Mouse (Mus musculus): Measurements from ENCODE around the gene Klhdc8a. TPM values are rescaled to one million over a fixed set of nuclear protein-coding genes. Genes with fewer than 3 reads are reported as not detected.

Gene Klhdc8a
- polyA plus RNA-seq, 1 experiment from 2014 or later, result 0.05 TPM

DNA sequence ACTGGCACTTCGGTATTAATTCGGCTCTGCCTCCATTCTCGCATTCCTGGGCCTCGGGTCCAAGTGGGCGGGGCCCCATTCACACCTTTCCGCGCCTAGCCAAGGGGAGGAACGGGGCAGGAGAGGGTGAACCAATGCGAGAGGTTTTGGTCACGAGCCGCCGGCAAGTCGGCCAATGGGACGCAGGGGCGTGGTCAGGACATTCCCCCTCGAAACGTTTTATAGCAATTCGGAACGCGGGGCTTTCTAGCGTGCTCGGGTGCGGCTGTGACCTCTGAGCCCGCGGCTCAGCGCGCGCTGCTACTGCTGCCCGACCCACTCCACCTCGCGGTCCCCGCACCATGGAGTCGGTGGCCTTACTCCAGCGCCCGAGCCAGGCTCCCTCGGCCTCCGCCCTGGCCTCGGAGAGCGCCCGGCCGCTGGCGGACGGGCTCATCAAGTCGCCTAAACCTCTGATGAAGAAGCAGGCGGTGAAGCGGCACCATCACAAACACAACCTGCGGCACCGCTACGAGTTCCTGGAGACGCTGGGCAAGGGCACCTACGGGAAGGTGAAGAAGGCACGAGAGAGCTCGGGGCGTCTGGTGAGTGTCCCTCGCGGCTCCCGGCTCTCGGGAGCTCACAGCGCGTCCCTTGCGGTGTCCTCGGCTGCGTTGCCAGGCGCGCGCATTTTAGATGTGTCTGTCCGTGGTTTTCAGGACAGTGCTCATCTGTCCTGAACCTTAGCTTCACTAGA is 17.6 kb downstream of the Klhdc8a start, which contains the start of gene Nuak2:
Nuak2 (plus strand) TSS at position 238 of the 736 bp plus-strand sequence.
- WGBS, result 1% methylated on average over 67 of the region's 67 CpGs
- H3K27me3 ChIP-seq (replicated peaks; ENCODE audit: control insufficient read depth, insufficient read depth, low read length), result peaks cover 27% of the 10 kb centered on the region

DNA sequence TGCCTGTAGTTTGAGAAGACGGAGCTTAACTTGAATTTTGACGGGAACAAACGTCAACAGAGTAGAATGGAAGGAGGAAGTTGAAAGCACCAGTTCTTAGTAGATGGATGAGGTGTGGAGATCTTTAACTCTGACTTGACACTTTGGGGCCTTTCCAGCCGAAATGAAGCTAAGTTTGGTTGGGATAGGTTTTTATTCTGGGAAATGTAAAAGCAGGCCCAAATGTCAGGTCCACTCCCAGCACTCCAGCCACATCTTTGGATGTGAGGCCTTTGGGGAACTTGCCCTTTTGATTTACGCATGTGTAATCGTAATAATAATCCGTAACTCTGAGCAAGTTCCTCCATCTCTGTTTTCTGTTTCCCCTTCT is 18.2 kb downstream of the Klhdc8a start:
- no peaks in the 10 kb centered on the region for H3K36me3 ChIP-seq (ENCODE audit: control insufficient read depth, insufficient read depth, low read length)
- WGBS, result 32% methylated on average over 7 of the region's 7 CpGs
- no peak overlapping the region for H3K27ac ChIP-seq (ENCODE audit: low read depth, low read length)
- no peak for ATAC-seq (replicated peaks; ENCODE audit: low FRiP score)
- peaks cover 27% of the 10 kb centered on the region for H3K27me3 ChIP-seq (replicated peaks; ENCODE audit: control insufficient read depth, insufficient read depth, low read length)
- peak overlapping the region; percentile 60 for H3K4me3 ChIP-seq (ENCODE audit: low read depth, low read length)
- H3K9ac ChIP-seq (ENCODE audit: low read depth, low read length), result peak overlapping the region; percentile 3; the same call in 1 of the 2 replicates
- peak overlapping the region; percentile 90 for H3K4me2 ChIP-seq
- no peak for DNase-seq (ENCODE audit: low spot score)
- no peaks in the 10 kb centered on the region for H3K9me3 ChIP-seq (ENCODE audit: control insufficient read depth, low read length)
- peaks cover 8% of the 10 kb centered on the region for H3K4me1 ChIP-seq (replicated peaks; ENCODE audit: control insufficient read depth, insufficient read depth, low read length)

More for the DNA sequence above, 17.6 kb downstream of the Klhdc8a start, which contains the start of gene Nuak2:
- H3K9me3 ChIP-seq (ENCODE audit: control insufficient read depth, low read length), result no peaks in the 10 kb centered on the region
- H3K9ac ChIP-seq (ENCODE audit: low read depth, low read length), result peak within 1 kb of the TSS; percentile 3; the same call in 1 of the 2 replicates
- peak; percentile 87 for ATAC-seq (replicated peaks; ENCODE audit: low FRiP score)
- peak; percentile 81 for DNase-seq (ENCODE audit: low spot score)
- no peak within 1 kb of the TSS for H3K27ac ChIP-seq (ENCODE audit: low read depth, low read length)
- peaks cover 8% of the 10 kb centered on the region for H3K4me1 ChIP-seq (replicated peaks; ENCODE audit: control insufficient read depth, insufficient read depth, low read length)
- peak within 1 kb of the TSS; percentile 90 for H3K4me2 ChIP-seq
- H3K36me3 ChIP-seq (ENCODE audit: control insufficient read depth, insufficient read depth, low read length), result no peaks in the 10 kb centered on the region
- peak within 1 kb of the TSS; percentile 60 for H3K4me3 ChIP-seq (ENCODE audit: low read depth, low read length)

DNA sequence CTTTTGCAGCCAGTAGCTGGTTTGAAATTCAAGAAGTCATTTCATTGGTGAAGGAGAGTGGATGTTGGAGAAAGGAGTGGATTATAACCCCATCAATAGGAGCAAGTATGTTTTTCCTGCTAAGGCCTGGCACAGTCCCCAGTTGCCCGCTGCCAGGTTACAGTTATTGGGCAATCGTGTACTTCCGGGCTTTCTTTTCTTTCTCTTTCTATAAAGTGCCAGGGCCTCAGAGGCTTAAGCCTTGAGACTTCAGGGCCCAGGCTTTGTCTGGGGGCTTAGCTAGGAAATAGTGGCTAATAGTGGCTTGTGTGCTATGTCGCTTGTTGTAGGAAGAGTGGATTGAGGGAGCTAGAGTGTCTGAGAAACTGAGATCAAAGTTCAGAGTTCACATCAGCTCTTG is 19.0 kb downstream of the Klhdc8a start:
- peak overlapping the region; percentile 90 for H3K4me2 ChIP-seq
- whole genome bisulfite sequencing, result 81% methylated on average over 4 of the region's 4 CpGs
- no peak for DNase-seq (ENCODE audit: low spot score)
- no peak overlapping the region for H3K27ac ChIP-seq (ENCODE audit: low read depth, low read length)
- H3K9ac ChIP-seq (ENCODE audit: low read depth, low read length), result no peak overlapping the region
- no peak for ATAC-seq (replicated peaks; ENCODE audit: low FRiP score)
- H3K36me3 ChIP-seq (ENCODE audit: control insufficient read depth, insufficient read depth, low read length), result no peaks in the 10 kb centered on the region
- H3K27me3 ChIP-seq (replicated peaks; ENCODE audit: control insufficient read depth, insufficient read depth, low read length), result peaks cover 27% of the 10 kb centered on the region
- H3K9me3 ChIP-seq (ENCODE audit: control insufficient read depth, low read length), result no peaks in the 10 kb centered on the region
- H3K4me3 ChIP-seq (ENCODE audit: low read depth, low read length), result no peak overlapping the region
- peaks cover 3% of the 10 kb centered on the region; the same call in 1 of the 2 replicates for H3K4me1 ChIP-seq (replicated peaks; ENCODE audit: control insufficient read depth, insufficient read depth, low read length)

DNA sequence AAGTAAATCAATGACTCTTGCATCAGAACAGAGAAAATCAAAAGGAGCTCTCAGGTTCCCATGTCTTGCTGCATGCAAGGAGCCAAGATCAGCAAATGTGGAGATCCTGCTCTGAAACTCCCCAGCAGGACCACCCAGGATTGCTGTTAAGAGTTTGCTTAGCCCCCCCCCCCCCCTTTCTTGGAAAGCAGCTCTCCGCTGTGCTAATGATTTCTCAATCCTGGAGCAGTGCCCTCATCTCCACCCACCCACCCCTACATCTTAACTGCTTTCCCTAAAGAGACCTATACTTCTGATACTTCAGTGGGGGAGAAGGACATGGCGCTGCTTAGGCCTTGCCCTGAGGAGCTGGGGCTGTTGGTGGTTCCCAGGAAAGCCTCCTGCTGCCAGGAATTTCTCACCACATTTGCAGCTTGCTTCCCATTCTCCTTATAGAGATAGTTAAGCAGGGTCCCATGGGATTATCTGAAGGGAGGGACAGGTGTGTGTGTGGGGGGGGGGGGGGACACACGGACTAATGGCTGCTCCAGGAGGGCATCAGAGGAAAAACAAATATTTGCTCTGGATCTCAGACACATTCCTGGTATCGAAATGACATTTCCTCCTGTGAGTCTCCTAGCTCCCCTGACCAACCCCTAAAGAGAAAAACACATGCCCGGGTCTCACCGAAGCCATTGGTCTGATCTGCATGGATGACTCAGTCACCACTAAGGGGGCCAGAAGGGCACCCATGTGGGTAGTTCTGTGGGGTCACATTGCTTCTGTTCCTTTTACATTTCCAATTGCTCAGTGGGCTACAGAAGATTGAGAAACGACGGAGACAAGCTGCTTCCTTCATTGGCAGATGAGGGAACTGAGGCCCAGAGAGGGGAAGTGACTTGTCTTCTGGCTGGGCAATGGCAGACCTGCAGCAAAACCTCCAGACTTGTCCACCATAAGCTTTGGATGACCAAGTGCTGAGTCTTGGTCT is 19.8 kb downstream of the Klhdc8a start:
- no peak overlapping the region for H3K4me3 ChIP-seq (ENCODE audit: low read depth, low read length)
- WGBS, result 39% methylated on average over 8 of the region's 8 CpGs
- H3K9ac ChIP-seq (ENCODE audit: low read depth, low read length), result no peak overlapping the region
- peaks cover 3% of the 10 kb centered on the region; the same call in 1 of the 2 replicates for H3K4me1 ChIP-seq (replicated peaks; ENCODE audit: control insufficient read depth, insufficient read depth, low read length)
- peak overlapping the region; percentile 90; the same call in 1 of the 2 replicates for H3K4me2 ChIP-seq
- no peaks in the 10 kb centered on the region for H3K9me3 ChIP-seq (ENCODE audit: control insufficient read depth, low read length)
- ATAC-seq (replicated peaks; ENCODE audit: low FRiP score) (no peak), DNase-seq (ENCODE audit: low spot score) (no peak)
- H3K27me3 ChIP-seq (replicated peaks; ENCODE audit: control insufficient read depth, insufficient read depth, low read length), result peaks cover 27% of the 10 kb centered on the region
- H3K27ac ChIP-seq (ENCODE audit: low read depth, low read length), result no peak overlapping the region
- H3K36me3 ChIP-seq (ENCODE audit: control insufficient read depth, insufficient read depth, low read length), result no peaks in the 10 kb centered on the region

DNA sequence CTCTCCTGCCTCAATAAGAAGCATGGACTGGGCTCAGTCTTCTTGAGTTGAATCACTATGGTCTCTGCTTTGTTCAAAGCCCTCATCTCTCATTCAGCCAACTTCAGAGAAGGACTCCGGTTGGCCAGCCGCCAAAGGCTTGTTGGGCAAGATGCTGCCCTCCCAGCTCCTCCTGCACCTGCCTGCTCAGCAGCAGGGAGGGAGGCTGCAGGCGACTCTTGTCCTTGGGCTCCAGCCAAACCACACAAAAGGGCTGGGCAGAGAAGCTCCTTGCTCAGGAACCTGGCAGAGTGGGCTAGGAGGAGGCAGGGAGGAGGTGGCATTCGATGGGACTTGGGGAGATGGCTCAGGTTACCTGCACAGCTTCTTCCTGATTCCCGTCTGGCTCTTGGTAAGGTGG is 20.8 kb downstream of the Klhdc8a start:
- Histone ChIP-seq H3K36me3 (ENCODE audit: control insufficient read depth, insufficient read depth, low read length) (no peaks in the 10 kb centered on the region), H3K4me2 (no peak overlapping the region), H3K9me3 (ENCODE audit: control insufficient read depth, low read length) (no peaks in the 10 kb centered on the region), H3K9ac (ENCODE audit: low read depth, low read length) (no peak overlapping the region), H3K4me1 (replicated peaks; ENCODE audit: control insufficient read depth, insufficient read depth, low read length) (peaks cover 3% of the 10 kb centered on the region; the same call in 1 of the 2 replicates), H3K27ac (ENCODE audit: low read depth, low read length) (no peak overlapping the region), H3K4me3 (ENCODE audit: low read depth, low read length) (no peak overlapping the region), H3K27me3 (replicated peaks; ENCODE audit: control insufficient read depth, insufficient read depth, low read length) (peaks cover 27% of the 10 kb centered on the region)
- DNase-seq (ENCODE audit: low spot score) (no peak), ATAC-seq (replicated peaks; ENCODE audit: low FRiP score) (no peak)
- WGBS, result 68% methylated on average over 5 of the region's 5 CpGs

DNA sequence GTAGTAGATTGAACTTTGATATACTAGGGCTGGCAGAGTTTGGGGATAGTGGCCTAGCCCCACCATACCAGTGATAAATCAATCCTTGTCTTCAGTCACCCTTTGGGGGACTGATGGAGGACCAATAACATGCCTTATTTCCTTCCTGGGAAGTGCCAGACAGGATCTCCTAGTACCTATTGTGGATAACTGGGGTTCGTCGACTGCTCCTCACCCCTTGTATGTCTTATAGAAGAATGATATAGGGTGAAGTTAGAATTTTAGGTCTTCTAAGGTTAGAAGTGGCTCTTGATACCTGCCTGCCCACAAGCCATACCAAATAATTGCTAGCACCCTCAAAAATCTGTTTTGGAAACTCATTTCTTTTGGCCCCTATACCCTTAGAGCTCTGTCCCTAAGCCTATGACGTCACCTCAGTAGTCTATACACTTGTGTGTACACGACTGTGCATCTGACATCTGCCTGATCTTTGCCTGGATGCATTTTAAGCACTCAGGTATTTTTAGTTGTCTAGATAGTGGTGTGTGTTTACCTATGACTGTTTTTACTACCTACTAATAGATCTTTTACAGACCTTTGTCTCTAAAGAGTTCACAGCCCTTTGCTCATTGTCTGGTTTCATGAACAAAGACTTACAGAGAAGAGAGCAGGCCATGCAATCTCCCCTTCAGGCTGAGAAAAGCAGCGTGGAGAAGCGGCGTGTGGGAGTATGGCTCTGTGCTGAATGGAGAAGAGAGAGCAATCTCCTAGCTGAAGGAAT is 23.6 kb downstream of the Klhdc8a start:
- peaks cover 8% of the 10 kb centered on the region for H3K27me3 ChIP-seq (replicated peaks; ENCODE audit: control insufficient read depth, insufficient read depth, low read length)
- WGBS, result 73% methylated on average over 7 of the region's 7 CpGs
- peaks cover 3% of the 10 kb centered on the region; the same call in 1 of the 2 replicates for H3K4me1 ChIP-seq (replicated peaks; ENCODE audit: control insufficient read depth, insufficient read depth, low read length)
- H3K36me3 ChIP-seq (ENCODE audit: control insufficient read depth, insufficient read depth, low read length), result no peaks in the 10 kb centered on the region
- no peak overlapping the region for H3K4me2 ChIP-seq
- DNase-seq (ENCODE audit: low spot score) (no peak), ATAC-seq (replicated peaks; ENCODE audit: low FRiP score) (no peak)
- no peaks in the 10 kb centered on the region for H3K9me3 ChIP-seq (ENCODE audit: control insufficient read depth, low read length)
- H3K27ac ChIP-seq (ENCODE audit: low read depth, low read length), result no peak overlapping the region
- no peak overlapping the region for H3K9ac ChIP-seq (ENCODE audit: low read depth, low read length)
- H3K4me3 ChIP-seq (ENCODE audit: low read depth, low read length), result no peak overlapping the region

DNA sequence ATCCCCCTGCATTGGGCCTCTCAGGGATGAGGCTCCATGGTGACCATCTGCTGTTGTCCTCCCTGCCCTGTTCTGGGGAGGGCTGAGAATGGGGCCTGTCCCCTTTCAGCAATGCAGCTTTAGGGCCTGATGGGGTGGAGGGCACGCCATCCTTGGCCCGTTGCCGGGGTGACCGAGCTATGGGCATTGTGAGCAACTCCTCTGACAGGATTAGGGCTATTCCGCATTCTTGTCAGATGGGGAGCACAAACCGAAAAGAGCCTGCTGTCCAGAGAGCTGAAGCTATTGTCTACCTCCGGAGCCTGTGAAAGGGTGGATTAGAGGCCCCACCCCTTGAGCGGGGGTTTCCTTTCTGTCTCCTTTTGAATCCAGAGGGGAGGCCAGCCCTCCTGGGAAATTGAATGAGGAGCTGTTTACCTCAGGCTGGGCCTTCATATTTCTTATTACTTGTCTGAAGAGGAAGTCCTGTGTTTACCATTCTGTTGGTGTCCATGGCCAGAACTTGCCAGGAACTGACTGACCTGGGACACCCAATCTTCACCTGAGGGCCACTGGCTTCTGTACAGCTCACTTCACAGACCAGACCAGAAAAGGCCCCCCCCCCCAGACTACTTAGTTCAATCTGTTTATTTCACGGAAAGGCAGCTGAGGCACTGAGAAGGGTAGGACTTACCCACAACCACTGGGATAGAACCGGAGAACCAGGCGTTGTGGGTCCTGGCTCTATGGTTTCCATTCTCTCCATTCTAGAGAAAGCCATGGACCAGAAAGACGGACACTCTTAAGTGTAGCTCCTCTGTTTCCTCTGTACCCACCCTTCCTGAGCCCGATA is 24.5 kb downstream of the Klhdc8a start:
- no peaks in the 10 kb centered on the region for H3K27me3 ChIP-seq (replicated peaks; ENCODE audit: control insufficient read depth, insufficient read depth, low read length)
- 55% methylated on average over 13 of the region's 13 CpGs for WGBS
- H3K27ac ChIP-seq (ENCODE audit: low read depth, low read length), result no peak overlapping the region
- no peak overlapping the region for H3K4me2 ChIP-seq
- no peak for DNase-seq (ENCODE audit: low spot score)
- no peak for ATAC-seq (replicated peaks; ENCODE audit: low FRiP score)
- H3K36me3 ChIP-seq (ENCODE audit: control insufficient read depth, insufficient read depth, low read length), result no peaks in the 10 kb centered on the region
- no peaks in the 10 kb centered on the region for H3K9me3 ChIP-seq (ENCODE audit: control insufficient read depth, low read length)
- peaks cover 3% of the 10 kb centered on the region; the same call in 1 of the 2 replicates for H3K4me1 ChIP-seq (replicated peaks; ENCODE audit: control insufficient read depth, insufficient read depth, low read length)
- H3K9ac ChIP-seq (ENCODE audit: low read depth, low read length), result no peak overlapping the region
- H3K4me3 ChIP-seq (ENCODE audit: low read depth, low read length), result no peak overlapping the region
